Mouse (Mus musculus): ENCODE measurements around the gene Hoxc5.

- TF ChIP-seq POLR2A (IDR thresholded peaks at IDR 0.05; ENCODE audit: control insufficient read depth, low read depth, low read length) = no peak
- no peak for TF ChIP-seq CTCF (IDR thresholded peaks at IDR 0.05; ENCODE audit: control insufficient read depth, insufficient read depth, insufficient replicate concordance, low read depth, low read length)
Observed at GRCm38 (mm10) chr15:102942739-102943467, 24.3 kb upstream of the Hoxc5 start.

Data from testis, adult 2 months (tissue).